Mouse (Mus musculus) liver, adult 2 months (tissue): ENCODE measurements around the gene Fasn.

ENCODE experiments used
- CTCF ChIP-seq: fragments of 200-500 bp; IDR thresholded peaks from 2 replicates; pipeline ENCODE4 v1.5.1; 2011; ENCODE audit warnings: low read depth, low read length, control low read depth
- POLR2A ChIP-seq: fragments of 200-500 bp; IDR thresholded peaks from 2 replicates; pipeline ENCODE4 v1.6.1; 2011; ENCODE audit warnings: low read length, control low read depth; ENCODE audit not compliant: insufficient read depth; ENCODE audit errors: extremely low read depth

DNA sequence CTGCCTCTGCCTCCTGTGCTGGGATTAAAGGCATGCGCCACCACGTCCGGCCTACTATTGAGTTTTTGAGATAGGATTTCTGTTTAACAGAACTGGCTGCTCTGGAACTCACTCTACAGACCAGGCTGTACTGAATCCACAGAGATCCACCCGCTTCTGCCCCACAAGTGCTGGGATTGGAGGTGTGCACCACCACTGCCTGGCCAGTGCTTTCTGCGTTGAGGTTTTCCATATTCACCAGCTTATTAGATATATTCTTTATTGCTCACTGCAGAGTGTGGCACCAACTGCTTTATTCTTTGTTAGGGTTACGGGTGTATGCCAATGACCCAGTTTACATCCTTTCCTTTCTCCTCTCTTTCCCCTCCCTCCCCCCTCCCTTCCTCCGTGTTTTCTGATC lies 20.1 kb downstream of the Fasn start:
- TF ChIP-seq CTCF (no peak), POLR2A (no peak)
